Mouse (Mus musculus) CH12.LX (cell line): ENCODE results near the gene Reck.

Experiments
- CTCF ChIP-seq, 2 experiments: IDR thresholded peaks in 1 of 2; conservative IDR thresholded peaks in 1 of 2; 2 replicates each; pipeline ENCODE4 v1.5.1; 2011 to 2012; ENCODE audit warnings: low read depth in 2 of 2, low read length in 2 of 2, improper control_type of control experiment in 1 of 2, inconsistent platforms in 1 of 2, mild to moderate bottlenecking in 1 of 2, moderate library complexity in 1 of 2
- E2F4 ChIP-seq: IDR thresholded peaks from 2 replicates; pipeline ENCODE4 v1.6.1; 2011; ENCODE audit warnings: low read depth, low read length, improper control_type of control experiment; ENCODE audit not compliant: insufficient replicate concordance
- EP300 ChIP-seq: IDR thresholded peaks from 2 replicates; pipeline ENCODE4 v1.6.1; 2011; ENCODE audit warnings: low read length, improper control_type of control experiment
- MAFK ChIP-seq: IDR thresholded peaks from 2 replicates; pipeline ENCODE4 v1.6.1; 2011; ENCODE audit warnings: low read length, improper control_type of control experiment; ENCODE audit not compliant: insufficient replicate concordance
- MAX ChIP-seq: IDR thresholded peaks from 2 replicates; pipeline ENCODE4 v1.6.1; 2011; ENCODE audit warnings: low read length, improper control_type of control experiment
- PAX5 ChIP-seq: IDR thresholded peaks from 2 replicates; pipeline ENCODE4 v1.6.1; 2012; ENCODE audit warnings: low read length, inconsistent platforms, mixed read lengths
- POLR2A ChIP-seq: IDR thresholded peaks from 2 replicates; pipeline ENCODE4 v1.6.1; 2011; ENCODE audit warnings: low read depth, mild to moderate bottlenecking, improper control_type of control experiment, low read length
- POLR2AphosphoS2 ChIP-seq: IDR thresholded peaks from 2 replicates; pipeline ENCODE4 v1.6.1; 2011; ENCODE audit warnings: low read depth, low read length, improper control_type of control experiment

- TF ChIP-seq MAFK (no peak), CTCF (conservative IDR thresholded peaks at IDR 0.05 in 1 of 2, IDR thresholded peaks at IDR 0.05 in 1 of 2; ENCODE audit: low read depth in 2 of 2, low read length in 2 of 2) (no peak), E2F4 (no peak), POLR2AphosphoS2 (no peak), POLR2A (no peak), EP300 (no peak), MAX (no peak), PAX5 (no peak)
Measured at GRCm38 (mm10) chr4:43936749-43937674, 61.7 kb downstream of the Reck start.
